Mouse (Mus musculus) CD4-positive, CD25-positive, alpha-beta regulatory T cell, adult 2 months (primary cell): ENCODE results near the gene Obp2a.
"Not testable (repeated sequence)": the region's sequence is repeated elsewhere in the genome, so short reads cannot be mapped to it uniquely, and the experiment has no call there.

Source experiments
- DNase-seq: peaks from one replicate; pipeline ENCODE4 v3.0.0-alpha.2; 2012; ENCODE audit warnings: low read depth, low spot score

Obp2a gene

DNA sequence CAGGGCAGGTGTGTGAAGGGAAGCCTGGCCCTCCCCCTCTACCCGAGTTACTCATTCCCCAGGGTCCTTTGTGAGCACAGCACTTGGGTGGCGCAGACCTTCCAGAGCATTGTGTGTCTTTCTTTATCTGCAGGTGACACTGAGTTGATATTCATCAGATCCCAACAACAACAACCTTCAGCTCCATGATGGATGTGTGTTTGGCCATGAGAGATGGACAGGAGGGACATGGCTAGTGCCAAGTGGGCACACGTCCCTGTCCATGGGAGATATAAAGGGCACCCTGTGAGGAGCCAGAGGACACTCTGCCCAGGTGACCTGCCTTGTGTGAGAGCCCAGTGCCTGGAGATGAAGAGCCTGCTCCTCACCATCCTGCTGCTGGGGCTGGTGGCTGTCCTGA is at the start of gene Obp2a:
TSS of gene Obp2a (plus strand) at position 301 of the 400 bp plus-strand sequence.
- not testable (repeated sequence) for DNase-seq

DNA sequence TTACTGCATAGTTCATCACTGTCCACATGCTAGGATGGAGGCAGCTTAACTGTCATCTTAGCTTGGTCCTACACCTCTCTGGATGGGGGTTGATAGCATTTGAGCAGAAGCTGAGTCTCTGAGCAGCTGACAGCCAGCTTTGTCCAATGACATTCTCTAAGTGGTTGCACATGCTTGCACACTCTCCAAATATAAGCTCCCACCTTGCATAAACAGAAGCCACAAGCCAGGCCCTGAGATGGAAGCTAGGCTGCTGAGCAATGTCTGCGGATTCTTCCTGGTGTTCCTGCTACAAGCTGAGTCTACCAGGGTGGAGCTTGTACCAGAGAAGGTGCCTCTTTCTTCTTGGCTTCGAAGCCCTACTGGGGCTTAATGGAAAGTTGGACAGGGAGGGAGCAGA is 46.9 kb upstream of the Obp2a start, which contains the start of gene Lcn8:
TSS of gene Lcn8 (plus strand) at position 219 of the 400 bp plus-strand sequence.
- DNase-seq = no peak

DNA sequence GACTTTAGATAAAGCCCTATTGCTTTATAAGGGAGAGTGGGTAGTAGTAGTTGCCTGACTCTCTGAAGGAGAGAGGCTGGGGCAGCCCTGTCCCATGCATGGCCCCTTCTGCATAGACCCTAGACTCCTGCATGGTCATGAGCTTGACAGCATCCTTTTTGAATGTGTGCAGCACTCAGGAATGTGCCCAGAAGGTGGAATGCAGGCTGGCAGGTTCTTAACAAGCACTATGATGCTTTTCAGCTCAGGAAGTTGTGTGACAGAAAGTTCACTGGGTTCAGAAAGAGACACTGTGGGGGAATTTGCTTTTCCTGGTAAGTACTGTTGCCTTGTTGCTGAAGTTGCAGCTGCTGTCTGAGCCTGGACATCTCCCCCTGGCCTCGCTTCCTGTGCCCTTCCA is 45.3 kb upstream of the Obp2a start:
- DNase-seq = no peak

DNA sequence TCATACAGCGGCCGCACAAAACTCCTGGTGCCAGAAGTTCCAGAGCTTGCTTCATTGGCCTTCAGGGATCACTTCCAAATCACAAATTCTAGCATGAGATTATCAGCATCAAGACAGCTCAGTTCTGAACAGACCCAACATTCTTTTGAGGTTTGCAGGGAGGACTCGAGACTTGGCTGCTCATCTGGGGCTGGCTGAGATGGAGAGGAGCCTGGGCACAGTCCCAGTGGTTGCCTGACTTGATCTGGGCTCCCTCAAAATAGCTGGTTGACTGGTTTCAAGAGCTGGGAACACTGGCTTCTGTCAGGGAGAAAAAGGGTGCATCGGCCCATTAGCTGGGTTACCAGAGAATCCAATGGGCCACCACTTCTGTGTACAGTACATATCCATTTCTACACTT is 43.2 kb upstream of the Obp2a start:
- DNase-seq = no peak

DNA sequence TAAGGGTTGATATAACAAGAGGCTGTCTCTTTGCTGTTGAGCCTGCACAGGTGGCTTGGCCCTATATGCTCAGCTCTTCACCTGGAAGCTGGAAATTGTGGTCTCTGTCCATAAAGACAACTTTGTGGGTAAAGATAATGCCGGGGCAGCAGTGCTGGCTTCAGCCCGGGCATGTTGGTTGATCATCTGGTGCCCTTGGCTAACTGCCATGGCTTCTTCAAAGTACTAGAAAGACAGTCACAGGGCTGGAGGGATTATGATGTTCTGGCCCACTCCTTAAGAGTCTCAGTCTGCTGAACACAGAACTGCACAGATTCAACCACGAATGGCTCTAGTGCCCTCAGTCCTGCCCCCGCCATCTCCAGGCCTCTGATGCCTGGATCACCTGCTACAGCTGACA is 42.6 kb upstream of the Obp2a start:
- no peak for DNase-seq

DNA sequence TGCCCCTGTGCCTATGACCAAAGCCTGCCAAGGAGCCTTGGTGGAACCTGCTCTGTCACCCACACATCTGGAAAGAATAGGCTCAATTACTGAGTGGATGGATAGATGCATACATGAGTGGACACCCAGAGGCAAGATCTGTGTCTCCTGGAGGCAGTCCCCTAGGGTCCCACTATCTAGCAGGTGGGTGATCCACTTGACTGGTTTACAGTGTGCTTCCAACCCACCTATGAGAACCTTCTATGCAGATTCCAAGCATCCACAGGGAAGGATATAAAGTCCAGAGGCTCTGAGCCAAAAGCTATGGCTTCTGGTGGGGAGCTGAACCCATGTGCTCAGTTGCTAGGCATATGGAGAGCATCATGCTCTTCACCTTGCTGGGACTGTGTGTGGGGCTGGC is 42.2 kb upstream of the Obp2a start, which contains the start of gene Lcn5:
TSS of gene Lcn5 (plus strand) at position 301 of the 400 bp plus-strand sequence.
- DNase-seq = no peak

DNA sequence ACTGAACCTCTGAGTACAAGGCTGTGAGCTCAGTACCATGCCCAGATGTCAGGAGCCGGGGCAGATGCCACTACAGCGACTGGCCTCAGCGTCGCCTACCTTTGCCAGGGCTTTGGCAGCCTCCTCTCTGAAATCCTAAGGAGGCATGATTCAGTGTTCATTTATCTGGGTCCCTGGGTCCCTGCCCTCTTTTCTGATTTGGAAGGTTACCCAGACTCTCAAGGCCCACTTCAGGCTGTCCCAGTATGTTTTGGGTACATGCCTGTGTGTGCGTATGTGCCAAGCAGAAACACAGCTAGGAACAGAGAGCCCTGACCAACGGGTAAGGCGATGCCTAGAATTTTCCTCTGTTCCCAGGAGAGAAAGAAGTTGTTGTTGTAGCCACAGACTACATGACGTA is 39.6 kb upstream of the Obp2a start:
- no peak for DNase-seq

DNA sequence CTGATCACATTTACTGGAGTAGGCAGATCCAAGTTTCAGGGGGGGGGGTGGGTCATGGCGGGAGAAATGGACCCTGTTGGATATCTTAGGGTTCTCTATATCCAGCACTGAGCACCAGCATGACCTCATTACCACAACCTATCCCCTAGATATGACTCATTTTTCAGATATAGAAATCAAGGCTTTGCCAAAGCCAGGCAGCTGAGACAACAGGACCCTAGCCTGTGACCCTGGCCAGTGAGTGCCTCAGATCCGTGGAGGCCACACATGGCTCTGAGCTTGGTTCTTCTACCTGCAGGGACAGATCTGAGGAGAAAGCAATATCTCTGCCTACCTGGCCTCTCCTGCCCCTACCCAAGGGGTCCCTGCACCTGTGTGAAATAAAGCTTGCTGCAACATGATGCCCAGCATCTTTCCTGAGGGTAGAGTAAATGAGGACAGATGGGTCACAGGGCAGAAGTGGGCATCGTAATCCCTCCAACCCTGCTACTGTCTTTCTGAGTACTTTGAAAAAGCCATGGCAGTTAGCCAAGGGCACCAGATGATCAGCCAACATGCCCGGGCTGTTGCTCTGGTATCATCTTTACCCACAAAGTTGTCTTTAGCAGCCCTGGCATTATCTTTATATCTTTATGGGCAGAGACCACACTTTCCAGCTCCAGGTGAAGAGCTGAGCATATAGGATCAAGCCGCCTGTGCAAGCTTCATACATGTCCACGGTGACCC is 38.4 kb upstream of the Obp2a start:
- DNase-seq = no peak

DNA sequence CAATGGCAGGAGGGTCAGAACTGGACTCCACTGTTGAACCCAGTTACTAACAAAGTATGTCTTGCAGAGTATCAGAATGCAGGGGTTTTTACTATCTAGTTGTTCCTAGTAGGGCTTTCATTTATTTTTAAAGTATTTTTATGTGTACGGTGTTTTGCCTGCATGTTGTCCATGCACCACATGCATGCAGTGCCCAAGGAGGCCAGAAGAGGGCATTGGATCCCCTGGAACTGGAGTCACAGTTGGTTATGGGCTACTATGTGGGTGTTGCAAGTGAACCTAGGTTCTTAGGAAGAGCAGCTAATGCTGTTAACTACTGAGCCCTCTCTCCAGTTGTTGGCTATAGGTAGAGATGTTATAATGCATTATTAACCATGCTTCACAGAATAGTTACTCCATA is 36.3 kb upstream of the Obp2a start:
- DNase-seq = peak; percentile 84

DNA sequence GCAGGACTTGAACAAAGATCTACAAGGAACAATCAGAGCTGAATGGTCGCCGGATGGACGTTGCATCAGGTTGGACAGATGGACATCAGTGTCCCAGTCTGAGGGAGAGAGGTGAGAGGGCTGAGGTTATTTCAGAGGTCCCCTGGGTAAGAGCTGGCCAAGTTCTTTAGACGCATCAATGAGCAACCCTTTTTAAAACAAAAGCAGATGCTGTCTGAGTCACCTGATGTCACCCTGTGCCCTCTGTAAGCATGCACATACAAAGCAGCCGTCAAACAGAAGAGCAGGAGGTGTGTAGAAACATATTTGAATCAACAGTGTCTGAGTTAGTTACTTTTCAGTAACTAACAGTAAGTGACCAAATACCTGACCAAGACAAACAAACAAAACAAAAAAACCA is 35.7 kb upstream of the Obp2a start:
- DNase-seq = no peak

DNA sequence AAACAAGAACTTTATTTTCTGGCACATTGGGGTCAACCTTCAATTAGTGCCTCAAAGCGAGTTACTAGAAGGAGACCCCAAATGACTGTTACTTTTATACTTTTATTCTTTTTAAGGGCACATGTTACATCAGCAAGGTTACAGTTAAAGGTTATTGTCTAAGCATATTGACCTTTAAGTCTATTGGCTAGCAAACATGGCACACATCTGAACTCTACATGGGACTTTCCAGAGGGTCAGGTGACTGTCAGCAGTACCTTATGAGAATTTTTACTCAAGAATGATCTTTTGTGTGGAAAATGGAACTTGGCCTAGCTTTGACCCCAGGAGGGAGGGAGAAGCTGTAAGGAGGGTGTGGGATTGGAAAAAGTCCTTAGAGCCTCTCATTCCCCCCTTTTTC is 33.3 kb upstream of the Obp2a start:
- peak; percentile 69 for DNase-seq

DNA sequence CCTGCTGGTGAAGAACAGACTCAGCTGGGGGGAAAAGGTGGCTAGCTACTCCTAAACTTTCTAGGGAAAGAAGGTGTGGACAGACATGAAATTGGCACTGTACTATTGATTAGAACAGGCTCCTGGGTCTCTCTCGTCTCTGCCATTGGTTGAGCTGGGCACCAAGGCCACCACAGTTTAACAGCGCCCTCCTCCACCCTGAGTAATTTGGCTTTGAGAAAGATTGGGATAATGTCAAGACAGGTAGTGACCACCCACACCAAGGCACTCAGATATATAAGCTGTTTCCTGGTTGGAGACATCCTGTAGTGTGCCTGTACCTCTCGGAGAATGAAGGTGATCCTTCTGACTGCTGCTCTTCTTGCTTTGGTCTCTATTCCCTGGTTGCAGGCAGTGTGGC is 23.4 kb upstream of the Obp2a start, which contains the start of gene Lcn6:
TSS of gene Lcn6 (plus strand) at position 301 of the 400 bp plus-strand sequence.
- no peak for DNase-seq

DNA sequence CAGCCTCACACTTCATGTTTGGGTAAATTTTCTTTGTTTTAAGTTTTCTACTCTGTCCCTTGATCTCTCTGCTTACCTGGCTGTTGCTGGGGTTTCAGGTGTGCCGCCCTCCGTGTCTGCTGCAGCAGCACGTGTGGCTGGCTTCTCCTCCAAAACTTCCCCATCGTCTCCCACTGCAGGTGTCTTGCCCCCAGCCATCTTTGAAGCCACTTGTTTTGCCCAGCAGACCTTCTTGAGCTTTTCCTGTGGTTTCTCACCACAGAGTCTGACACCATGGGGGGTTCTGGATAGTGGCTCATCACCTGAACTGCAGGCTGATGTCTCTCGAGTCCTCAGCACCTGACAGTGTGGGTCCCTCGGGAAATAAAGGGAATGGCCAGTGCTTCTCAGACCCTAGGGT is 20.3 kb upstream of the Obp2a start:
- no peak for DNase-seq

DNA sequence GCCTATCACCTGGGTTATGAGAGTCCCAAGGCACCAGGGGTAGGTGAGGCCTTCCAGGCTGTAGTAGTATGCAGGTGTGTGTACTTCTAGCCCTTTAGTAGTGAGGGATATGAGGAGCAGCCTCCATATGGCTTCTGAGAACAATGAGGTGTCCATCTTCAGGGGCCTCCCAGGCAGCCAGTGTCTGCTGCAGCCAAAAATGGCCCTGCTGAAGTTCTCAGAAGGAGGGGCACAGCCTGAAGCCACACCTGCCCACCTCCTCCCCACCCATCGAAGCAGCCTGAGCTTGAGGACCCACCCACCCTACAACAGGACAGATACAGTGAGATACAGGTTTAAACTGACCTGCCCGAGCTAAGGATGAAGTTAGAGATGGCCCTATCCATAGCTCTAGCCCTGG is 17.4 kb upstream of the Obp2a start, which contains the start of gene Lcn10:
TSS of gene Lcn10 (plus strand) at position 301 of the 400 bp plus-strand sequence.
- no peak for DNase-seq

DNA sequence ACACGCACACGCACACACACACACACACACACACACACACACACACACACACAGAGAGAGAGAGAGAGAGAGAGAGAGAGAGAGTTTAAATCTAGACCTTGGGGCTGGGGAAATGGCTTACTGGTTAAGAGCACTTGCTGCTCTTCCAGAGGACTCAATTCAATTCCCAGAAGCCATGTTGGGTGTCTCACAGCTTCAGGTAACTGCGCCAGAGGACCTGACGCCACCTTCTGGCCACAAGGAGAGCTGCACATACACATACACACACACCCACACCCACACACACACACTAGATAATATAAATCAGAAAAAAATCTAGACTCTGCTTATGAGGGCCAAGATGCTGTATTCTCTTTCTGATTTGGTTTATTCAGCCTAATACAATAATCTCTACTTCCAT is 12.9 kb upstream of the Obp2a start:
- DNase-seq = no peak

DNA sequence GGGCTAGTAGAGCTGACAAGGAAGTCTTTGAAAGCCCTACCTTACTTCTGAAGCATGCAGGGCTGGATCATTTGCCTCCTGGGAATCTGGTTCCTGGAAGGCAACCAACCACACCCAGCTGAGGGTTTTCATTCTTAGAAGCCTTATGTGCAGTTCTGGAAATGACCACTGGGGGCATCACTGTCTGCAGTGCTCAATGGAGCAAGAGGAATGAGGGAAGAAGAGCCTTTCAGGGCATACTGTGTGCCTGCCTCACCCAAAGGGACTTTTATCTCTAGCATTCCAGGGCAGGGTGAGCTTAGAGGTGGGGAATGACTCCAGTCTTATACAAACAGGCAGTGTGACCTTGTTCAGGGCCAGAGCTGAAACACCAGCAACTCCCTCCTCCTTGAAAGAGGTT is 5.2 kb upstream of the Obp2a start:
- DNase-seq = peak; percentile 81

DNA sequence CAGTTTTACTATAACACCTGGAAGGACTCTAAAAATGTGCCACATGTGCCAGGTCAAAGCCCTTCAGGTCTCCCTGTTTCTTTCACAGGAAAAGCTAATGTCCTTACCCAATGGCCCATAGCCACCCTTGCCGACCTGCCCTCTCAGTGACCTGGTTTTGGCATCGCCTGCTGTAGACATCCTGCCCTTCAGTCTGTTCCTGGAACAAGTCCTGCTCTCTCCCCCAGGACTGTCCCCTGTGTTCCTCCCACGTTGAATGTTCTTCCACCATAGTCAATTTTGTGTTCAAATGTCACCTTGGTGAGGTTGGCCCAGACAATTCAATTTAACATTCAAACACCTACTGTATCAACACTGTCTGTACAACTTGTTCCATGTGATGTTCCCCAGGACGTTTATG is 2.9 kb upstream of the Obp2a start:
- no peak for DNase-seq

DNA sequence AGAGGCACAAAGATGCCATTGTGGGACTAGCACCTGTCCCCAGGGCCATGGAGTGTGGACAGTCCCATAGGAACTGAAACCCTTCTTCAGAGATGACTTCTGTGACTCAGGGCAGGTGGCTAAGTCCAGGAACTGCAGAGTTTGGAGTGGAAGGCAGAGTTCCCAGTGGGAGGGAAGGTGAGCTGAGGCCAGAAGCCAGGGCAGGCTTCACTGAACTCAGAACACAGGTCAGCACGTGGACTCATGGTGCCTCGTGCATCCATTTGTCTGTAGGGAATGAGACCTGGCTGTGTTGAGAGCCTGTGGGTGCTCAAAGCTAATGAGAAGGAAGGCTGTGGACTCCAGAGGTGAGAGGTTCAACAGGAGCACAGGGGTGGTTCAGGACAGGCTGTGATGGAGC is 1.1 kb upstream of the Obp2a start:
- DNase-seq = no peak

DNA sequence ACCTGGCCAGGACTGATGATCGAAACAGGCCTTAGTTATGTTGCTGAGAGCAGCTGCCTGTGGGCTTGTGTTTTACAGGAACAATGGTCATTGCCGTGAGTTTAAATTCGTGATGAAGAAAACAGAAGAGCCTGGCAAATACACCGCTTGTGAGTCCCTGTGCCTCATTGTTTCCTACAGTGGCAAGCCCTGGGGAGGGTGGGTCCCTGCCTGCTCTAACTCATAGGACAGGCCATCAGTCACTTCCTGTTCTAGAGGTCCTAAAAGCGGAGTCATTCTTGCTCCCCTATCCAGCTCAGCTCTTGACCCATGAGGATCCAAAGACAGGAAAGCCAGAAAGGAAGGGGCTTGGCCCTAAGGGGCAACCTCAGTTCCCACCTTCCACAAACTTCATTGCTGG is 1.2 kb downstream of the Obp2a start:
- DNase-seq = no peak

DNA sequence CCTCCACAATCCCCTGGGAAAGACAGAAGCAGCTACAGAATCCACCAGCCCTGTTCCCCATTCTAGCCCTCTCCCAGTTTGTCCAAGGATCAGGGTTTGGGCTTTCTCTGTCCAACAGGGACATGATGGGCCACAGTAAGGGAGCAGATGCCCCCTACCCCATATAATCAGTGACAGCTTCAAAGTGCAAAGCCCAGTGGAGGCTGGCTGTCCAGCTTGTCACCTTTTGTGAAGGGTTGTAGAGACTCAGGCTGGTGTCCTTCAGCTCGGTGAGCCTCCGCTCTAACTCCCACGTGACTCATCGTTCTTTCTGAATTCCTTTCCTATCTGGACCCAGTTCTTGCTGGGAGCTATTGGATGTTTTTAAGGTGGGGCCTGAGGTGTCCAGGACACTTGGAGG is 3.9 kb downstream of the Obp2a start:
- no peak for DNase-seq

DNA sequence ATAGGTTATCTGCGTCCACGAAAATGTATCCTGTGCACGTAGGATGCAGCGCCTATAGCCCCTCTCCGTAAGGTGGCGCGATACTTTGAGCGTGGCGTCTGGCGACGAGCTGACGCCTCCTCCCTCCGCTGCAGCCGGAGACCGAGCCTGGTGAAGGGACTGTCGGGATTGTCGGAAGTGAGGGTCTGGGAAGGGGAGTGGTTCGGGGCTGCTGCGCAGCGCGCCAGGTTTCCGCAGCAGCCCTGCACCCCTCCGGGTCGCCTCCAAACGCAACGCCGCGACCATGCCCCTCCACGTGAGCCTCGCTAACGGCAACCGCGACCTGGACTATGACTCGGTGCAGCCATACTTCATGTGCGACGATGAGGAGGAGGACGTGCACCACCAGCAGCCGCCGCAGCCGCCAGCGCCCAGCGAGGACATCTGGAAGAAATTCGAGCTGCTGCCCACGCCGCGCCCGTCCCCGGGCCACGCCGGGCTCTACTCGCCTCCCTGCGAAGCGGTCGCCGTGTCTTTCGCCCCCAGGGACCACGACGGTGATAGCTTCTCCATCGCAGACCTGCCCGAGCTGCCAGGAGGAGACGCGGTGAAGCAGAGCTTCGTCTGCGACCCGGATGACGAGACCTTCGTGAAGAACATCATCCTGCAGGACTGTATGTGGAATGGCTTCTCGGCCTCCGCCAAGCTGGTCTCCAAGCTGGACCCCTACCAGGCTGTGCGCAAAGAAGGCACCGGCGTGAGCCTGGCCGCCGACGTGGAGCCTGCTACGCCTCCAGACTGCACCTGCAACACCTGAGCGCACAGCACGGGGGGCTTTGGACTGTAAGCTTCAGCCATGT is 7.0 kb downstream of the Obp2a start, which contains the start of gene Bmyc:
TSS of gene Bmyc (plus strand) at position 97 of the 839 bp plus-strand sequence.
- DNase-seq = peak; percentile 90

DNA sequence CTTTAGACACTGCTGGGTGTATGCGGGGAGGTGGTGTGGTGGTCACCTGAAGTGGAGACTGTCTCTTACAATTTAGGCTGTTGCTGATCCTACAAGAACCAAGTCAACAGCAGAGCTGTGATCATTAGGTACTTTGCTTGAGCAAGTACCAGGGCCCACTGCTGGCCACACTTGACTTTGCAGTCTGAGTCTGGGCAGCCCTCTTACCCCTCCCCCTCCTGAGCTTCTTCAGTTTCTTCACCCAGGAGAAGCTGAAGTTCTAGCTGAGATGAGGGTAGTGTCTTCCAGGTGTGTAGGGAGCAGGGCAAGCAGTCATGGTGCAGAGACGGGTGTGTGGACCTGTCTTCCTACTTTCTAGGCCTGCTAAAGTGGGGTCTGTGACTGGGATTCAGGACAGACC is 8.3 kb downstream of the Obp2a start:
- DNase-seq = peak; percentile 75

DNA sequence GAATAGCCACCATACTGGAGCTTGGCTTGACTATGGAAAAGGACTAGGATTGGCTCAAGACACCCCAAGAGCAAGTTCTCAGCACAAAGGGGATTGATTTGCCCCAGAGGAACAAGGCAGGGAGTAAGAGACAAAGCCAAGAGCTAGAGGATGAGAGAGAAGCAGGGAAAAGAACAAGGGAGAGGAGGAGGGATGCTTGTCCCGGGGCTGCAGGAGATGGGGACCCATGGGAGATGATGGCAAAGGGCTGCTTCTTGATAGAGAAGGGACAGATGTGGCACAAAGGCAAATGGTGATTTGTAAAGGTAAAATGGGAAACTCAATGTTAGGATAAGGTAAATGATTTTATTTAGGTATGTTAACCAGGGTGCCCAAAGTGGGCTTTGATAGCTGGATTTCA is 9.2 kb downstream of the Obp2a start:
- not testable (repeated sequence) for DNase-seq
